10 mouse cellular contexts compared by ENCODE assay signal in genomic region chr8:112257311-112257894, GRCm38 (mm10).
DNase-seq lines count a peak whose midpoint lies in the region; ATAC-seq lines count a peak whose summit lies in the region.
"Had no signal": no experiment of that assay in that cellular context is flagged by ENCODE, and none has a peak within 500 bp of the region (broad histone marks: within the 10 kb centered on the region; RNA-seq: fewer than 3 reads in every experiment).

No protein-coding gene starts in this region.

- H3K9me3 ChIP-seq in heart, embryonic 14.5 days (ENCODE audit: control insufficient read depth, low read length) = no peaks in the 10 kb centered on the region
- H3K9me3 ChIP-seq in embryonic facial prominence, embryonic 13.5 days = no peaks in the 10 kb centered on the region
- no peaks in the 10 kb centered on the region for H3K9me3 ChIP-seq in limb, embryonic 13.5 days

- no peak for DNase-seq in heart, adult 9 months (ENCODE audit: low spot score in 2 of 2)
- peak; percentile 11 for DNase-seq in Muller cell, postnatal 12 days (ENCODE audit: inconsistent ontology term)
- no peak for DNase-seq in ovary, postnatal 14 days (ENCODE audit: low spot score)
- DNase-seq in spleen, postnatal 36 days (ENCODE audit: low spot score in 2 of 2) = no peak
- DNase-seq in spleen, postnatal 14 days (ENCODE audit: low spot score in 2 of 2) = no peak

- no peaks in the 10 kb centered on the region for H3K4me1 ChIP-seq in heart, embryonic 14.5 days (ENCODE audit: control insufficient read depth in 2 of 2, insufficient read depth in 2 of 2, low read length in 2 of 2)
- peaks cover 9% of the 10 kb centered on the region for H3K4me1 ChIP-seq in embryonic facial prominence, embryonic 13.5 days
- H3K4me1 ChIP-seq in limb, embryonic 13.5 days = peaks cover 5% of the 10 kb centered on the region; the same call in 1 of the 2 replicates

- H3K9ac ChIP-seq in heart, embryonic 14.5 days (ENCODE audit: low read length) = no peak overlapping the region
- no peak overlapping the region for H3K9ac ChIP-seq in embryonic facial prominence, embryonic 13.5 days
- no peak overlapping the region for H3K9ac ChIP-seq in limb, embryonic 13.5 days
- H3K9ac ChIP-seq: liver, embryonic 14.5 days had no signal

- H3K27me3 ChIP-seq in heart, embryonic 14.5 days (ENCODE audit: control insufficient read depth, insufficient read depth, low read length) = no peaks in the 10 kb centered on the region
- no peaks in the 10 kb centered on the region for H3K27me3 ChIP-seq in embryonic facial prominence, embryonic 13.5 days
- H3K27me3 ChIP-seq in limb, embryonic 13.5 days = no peaks in the 10 kb centered on the region

- ATAC-seq in heart, embryonic 14.5 days (ENCODE audit: insufficient number of reproducible peaks, insufficient read depth, low FRiP score, low read depth) = no peak
- ATAC-seq in embryonic facial prominence, embryonic 13.5 days (ENCODE audit: insufficient number of reproducible peaks, insufficient read depth, low FRiP score, low TSS enrichment, low read depth) = no peak
- ATAC-seq in limb, embryonic 13.5 days (ENCODE audit: low FRiP score, low read depth) = no peak
- ATAC-seq: CD4-positive, CD25-positive, alpha-beta regulatory T cell, adult 4 months had no signal

- H3K27ac ChIP-seq in heart, embryonic 14.5 days (replicated peaks in 1 of 2; ENCODE audit: control insufficient read depth in 1 of 2, insufficient read depth in 1 of 2, low read depth in 2 of 2, low read length in 2 of 2) = no peak overlapping the region
- no peak overlapping the region for H3K27ac ChIP-seq in embryonic facial prominence, embryonic 13.5 days
- no peak overlapping the region for H3K27ac ChIP-seq in limb, embryonic 13.5 days
- H3K27ac ChIP-seq: liver, embryonic 14.5 days had no signal

- no peaks in the 10 kb centered on the region for H3K36me3 ChIP-seq in heart, embryonic 14.5 days (ENCODE audit: control insufficient read depth, insufficient read depth, low read length)
- H3K36me3 ChIP-seq in embryonic facial prominence, embryonic 13.5 days = no peaks in the 10 kb centered on the region
- no peaks in the 10 kb centered on the region for H3K36me3 ChIP-seq in limb, embryonic 13.5 days

- H3K4me3 ChIP-seq in heart, embryonic 14.5 days (ENCODE audit: control insufficient read depth in 1 of 2, insufficient read depth in 1 of 2, low read depth in 1 of 2, low read length in 2 of 2) = no peak overlapping the region
- peak overlapping the region; percentile 13 for H3K4me3 ChIP-seq in embryonic facial prominence, embryonic 13.5 days
- no peak overlapping the region; the same call in 1 of the 2 replicates for H3K4me3 ChIP-seq in limb, embryonic 13.5 days

- WGBS in heart, embryonic 14.5 days = 25% methylated on average over 18 of the region's 18 CpGs
- 8% methylated on average over 18 of the region's 18 CpGs for WGBS in embryonic facial prominence, embryonic 13.5 days
- 28% methylated on average over 18 of the region's 18 CpGs for WGBS in limb, embryonic 13.5 days

- H3K4me2 ChIP-seq in heart, embryonic 14.5 days (ENCODE audit: low read length) = peak overlapping the region; percentile 41
- H3K4me2 ChIP-seq in embryonic facial prominence, embryonic 13.5 days = peak overlapping the region; percentile 54
- peak overlapping the region; percentile 44 for H3K4me2 ChIP-seq in limb, embryonic 13.5 days (replicated peaks)
